Mouse (Mus musculus) effector memory CD4-positive, alpha-beta T cell, adult 5 months (primary cell): Measurements from ENCODE around the gene Olfr1472. TPM values are rescaled to one million over a fixed set of nuclear protein-coding genes. Genes with fewer than 3 reads are reported as not detected.

Experiments used
- polyA plus RNA-seq: library from polyadenylated mRNA; unstranded; fragments of 100-300 nt; shearing (Covaris generic); gene quantifications from one replicate; pipeline ENCODE4 v1.2.1, GENCODE M21; 2017

The Olfr1472 gene
- 0.27 TPM for polyA plus RNA-seq

DNA sequence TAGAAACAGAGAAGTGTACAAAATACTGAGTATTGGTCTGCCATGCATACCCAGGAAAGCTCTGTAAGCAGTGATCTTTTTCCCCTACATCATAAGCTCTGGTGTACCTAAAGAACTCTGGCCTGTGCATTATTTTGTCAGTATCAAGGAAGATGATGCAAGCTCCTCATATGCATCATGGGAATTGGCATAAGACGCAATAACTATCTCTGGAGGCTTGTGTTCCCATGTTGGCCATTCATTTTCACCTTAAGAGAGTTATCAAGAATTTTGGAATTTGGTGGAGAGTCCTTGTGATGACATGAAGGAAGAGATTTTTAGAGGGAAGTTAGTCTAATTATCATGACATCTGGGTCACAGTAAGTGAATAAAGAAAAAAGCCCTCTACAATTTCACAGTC lies at the start of gene Olfr1472:
Gene Olfr1472, minus strand, starts transcription at position 101 of the 400 bp plus-strand sequence.

DNA sequence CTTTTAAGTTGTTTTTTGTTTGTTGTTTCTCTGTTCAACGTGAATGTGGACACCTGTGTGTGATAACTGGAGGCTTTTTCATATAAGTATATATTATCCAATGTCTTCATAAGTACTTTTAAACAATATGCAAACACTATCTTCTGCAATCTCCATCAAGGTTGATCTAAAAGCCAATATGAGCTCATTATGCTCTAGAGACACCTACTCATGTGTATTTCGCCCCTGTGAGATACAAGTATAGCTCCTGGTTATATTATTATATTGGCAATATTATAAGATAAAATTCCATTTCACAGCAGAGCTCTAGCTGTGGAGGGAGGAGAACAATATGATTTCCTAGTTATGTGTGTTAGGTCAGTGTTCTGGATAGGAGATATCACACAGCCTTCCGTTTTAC lies 44.4 kb upstream of the Olfr1472 start, which contains the start of gene Olfr1477:
Gene Olfr1477, plus strand, starts transcription at position 301 of the 400 bp plus-strand sequence.

DNA sequence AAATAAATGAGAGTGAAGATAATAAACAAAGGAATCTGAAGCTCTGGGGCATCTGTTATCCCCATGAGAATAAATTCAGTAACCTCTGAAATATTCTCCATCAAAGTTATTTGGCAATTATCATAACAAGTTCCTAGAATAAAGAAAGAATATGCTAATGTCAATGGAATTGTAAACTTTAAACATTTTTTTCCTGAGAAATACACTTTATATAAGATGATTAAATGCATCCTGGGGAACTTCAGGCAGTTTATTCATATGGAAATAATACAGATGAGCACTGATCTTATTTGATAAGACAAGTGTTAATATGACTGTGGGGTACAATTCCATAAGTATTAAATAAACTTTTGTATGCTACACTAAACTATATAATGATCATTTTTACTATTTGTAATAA lies 24.2 kb upstream of the Olfr1472 start, which contains the start of gene Olfr1475:
Gene Olfr1475, minus strand, starts transcription at position 101 of the 400 bp plus-strand sequence.

DNA sequence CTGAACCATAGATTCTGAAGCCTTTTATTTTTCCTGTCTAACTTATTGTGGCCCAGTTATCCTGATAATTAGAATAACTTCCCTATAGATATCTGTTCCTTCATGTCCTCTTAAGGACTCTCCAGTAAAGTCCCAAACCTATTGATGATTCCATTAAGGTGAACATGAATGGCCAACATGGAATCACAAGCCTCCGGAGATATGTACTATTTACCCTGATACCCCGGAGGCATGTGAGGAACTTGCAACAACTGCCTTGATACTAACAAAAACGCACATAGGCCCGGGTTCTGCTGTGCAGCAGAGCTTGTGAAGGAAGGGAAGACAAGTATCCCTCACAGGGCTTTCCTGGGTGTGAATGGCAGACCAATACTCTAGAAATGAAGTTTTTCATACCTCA lies 13.4 kb upstream of the Olfr1472 start, which contains the start of gene Olfr1474:
Gene Olfr1474, plus strand, starts transcription at position 301 of the 400 bp plus-strand sequence.

DNA sequence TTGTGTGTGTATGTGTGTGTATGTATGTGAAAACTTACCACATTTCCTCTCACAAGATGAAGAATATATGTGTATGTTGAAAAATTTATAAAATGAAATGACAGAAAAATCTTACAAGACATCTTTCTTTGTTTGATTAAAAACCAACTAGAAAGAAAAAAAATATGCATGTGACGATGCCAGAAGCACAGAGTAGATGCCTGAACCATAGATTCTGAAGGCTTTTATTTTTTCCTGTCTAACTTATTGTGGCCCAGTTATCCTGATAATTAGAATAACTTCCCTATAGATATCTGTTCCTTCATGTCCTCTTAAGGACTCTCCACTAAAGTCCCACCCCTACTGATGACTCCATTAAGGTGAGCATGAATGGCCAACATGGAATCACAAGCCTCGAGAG lies 12.8 kb downstream of the Olfr1472 start, which contains the start of gene Olfr1471:
Gene Olfr1471, plus strand, starts transcription at position 301 of the 400 bp plus-strand sequence.

DNA sequence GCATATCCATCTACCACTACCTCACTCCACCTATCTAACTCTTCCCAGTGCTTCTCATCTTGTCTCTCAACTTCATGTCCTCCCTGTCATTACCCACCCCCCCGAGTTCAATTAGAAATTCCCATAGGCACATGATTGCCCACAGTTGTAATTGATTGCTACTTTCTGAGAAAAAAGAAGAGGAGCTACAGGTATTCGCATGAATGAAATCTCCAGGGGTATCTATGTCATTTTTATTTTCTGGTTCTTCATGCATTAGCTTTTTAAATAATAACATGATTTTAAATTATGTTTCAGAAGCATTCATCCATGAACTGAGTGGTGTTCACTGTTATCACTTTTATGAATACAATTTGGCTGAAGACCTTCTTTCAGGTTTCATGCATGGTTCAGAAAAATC lies 48.3 kb downstream of the Olfr1472 start, which contains the start of gene Olfr1469:
Gene Olfr1469, plus strand, starts transcription at position 301 of the 400 bp plus-strand sequence.

Other genes starting within 250 kb of the Olfr1472 start
- not detected for gene Olfr1463, start 224.8 kb downstream of the Olfr1472 start, polyA plus RNA-seq
- not detected for gene Olfr1465, start 140.5 kb downstream of the Olfr1472 start, polyA plus RNA-seq
- not detected for gene Olfr1466, start 117.2 kb downstream of the Olfr1472 start, polyA plus RNA-seq
- 0.14 TPM for gene Olfr1467, start 93.8 kb downstream of the Olfr1472 start, polyA plus RNA-seq
- 0.26 TPM for gene Olfr1469, start 48.2 kb downstream of the Olfr1472 start, polyA plus RNA-seq
- not detected for gene Olfr1471, start 12.7 kb downstream of the Olfr1472 start, polyA plus RNA-seq
- gene Olfr1474, start 13.5 kb upstream of the Olfr1472 start, polyA plus RNA-seq = not detected
- gene Olfr1475, start 24.1 kb upstream of the Olfr1472 start, polyA plus RNA-seq = not detected
- gene Olfr1477, start 44.5 kb upstream of the Olfr1472 start, polyA plus RNA-seq = not detected
- gene Olfr1480, start 71.8 kb upstream of the Olfr1472 start, polyA plus RNA-seq = not detected
- not detected for gene Olfr1484, start 127.4 kb upstream of the Olfr1472 start, polyA plus RNA-seq
- not detected for gene Olfr1487, start 161.3 kb upstream of the Olfr1472 start, polyA plus RNA-seq
- not detected for gene Olfr1489, start 175.5 kb upstream of the Olfr1472 start, polyA plus RNA-seq
- not detected for gene Olfr1490, start 195.0 kb upstream of the Olfr1472 start, polyA plus RNA-seq
- gene Olfr1491, start 241.2 kb upstream of the Olfr1472 start, polyA plus RNA-seq = not detected